Mouse (Mus musculus) Muller cell, postnatal 12 days (primary cell): Measurements from ENCODE around the gene Agap1.

ENCODE experiments used
- DNase-seq: peaks from one replicate; pipeline ENCODE4 v3.0.0-alpha.2; 2015; ENCODE audit errors: inconsistent ontology term

The Agap1 gene

DNA sequence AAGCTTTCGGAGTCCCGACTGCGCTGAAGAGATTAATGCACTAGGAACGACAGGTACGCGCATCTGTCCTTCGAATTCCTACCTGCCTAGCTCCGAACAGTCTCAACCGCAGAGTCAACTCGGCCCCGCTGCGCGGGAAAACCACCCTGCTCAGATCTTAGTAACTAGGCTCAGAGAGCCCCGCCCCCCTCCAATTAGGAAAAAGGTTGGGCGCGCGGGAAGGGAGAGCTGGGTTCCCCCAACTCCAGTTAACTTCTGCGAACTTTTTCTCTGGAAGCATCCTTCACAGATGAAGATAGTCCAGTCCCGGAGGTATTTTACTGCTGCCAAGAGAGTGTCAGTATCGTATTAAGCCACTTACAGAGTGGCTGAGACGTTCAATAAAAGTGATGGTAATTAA is 479.2 kb downstream of the Agap1 start:
- DNase-seq: no peak

DNA sequence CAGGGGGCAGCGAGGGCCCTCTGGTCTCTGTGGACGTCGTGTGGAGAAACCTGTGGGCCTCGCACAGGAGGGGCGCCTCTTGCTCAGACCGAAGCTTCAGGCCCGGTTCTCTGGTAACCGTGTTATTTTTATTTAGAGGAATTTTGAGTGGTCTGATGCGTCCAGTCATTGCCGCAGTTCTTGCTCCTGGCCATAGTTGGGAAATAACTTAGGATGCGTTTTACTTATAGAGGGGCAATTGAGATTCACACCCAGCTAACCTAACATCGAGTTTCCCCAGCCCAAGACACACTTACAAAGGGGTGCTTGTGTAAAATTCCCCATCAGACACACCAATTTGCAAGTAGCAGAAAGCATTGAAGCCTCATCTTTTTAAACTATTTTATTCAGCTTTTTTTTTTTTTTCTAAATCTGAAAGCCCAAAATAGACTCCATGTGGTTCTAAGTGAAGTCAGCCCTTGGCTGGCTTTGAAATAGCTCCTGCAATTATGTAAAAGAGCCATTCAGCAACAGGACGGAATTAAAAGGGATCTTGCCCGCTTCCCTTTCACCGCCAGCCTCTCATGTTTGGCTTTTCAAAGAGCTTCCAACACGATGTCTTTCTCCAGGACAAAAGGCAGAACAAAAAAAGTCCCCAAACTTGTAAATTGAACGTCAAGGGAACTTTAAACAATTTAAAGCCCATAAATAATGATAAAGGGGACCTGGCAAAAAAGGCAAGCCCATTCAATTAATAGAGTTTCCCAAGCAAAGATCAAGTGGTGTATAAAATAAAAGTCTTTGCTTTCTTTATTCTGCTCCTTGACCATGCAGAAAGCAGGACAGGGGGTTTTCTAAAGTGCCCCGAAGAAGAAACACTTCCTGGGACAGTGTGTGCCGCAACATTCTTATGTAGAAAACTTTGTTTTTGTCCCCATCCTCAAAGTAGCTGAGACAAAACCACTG is 480.0 kb downstream of the Agap1 start:
- no peak for DNase-seq

DNA sequence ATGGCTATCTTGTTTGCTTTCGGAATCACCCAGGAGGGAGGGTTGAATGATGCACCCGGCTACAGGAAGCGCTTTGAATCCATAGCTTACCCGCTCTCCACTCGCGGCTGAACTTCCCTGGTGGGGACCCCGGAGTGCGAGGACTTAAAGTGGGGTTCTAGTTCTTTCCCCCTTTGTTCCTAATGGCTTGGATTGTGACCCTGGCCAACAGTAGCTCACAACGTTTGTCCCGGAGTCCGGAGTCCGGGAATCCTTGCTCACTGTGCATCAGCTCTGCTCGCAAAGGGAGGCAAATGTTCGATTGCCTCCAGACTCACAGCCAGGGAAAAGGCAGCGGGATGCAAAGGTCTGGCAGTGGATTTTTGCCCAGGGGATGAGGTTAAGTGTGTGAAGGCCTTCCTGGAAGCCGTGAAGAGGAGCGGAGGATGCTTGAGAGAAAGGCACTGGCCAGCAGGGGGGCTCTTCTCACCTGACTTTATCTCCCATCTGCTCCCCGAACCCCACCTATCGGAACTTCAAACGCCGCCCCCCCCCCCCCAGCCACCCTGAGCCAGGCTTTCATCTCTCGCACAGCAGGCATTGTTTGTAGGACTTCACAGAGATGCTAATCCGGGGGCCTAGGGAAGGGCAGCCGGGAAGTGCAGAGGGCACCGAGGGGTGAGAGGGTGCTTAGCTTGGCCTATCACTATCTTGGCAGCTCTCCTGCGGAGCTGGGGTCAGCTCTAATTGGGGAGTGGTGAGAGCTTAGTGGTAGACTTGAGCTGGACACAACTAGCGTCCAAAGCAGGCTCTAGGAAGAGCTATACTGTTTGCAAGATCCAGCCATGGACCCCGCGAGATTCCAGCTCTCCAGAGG is 481.1 kb downstream of the Agap1 start:
- DNase-seq: no peak

DNA sequence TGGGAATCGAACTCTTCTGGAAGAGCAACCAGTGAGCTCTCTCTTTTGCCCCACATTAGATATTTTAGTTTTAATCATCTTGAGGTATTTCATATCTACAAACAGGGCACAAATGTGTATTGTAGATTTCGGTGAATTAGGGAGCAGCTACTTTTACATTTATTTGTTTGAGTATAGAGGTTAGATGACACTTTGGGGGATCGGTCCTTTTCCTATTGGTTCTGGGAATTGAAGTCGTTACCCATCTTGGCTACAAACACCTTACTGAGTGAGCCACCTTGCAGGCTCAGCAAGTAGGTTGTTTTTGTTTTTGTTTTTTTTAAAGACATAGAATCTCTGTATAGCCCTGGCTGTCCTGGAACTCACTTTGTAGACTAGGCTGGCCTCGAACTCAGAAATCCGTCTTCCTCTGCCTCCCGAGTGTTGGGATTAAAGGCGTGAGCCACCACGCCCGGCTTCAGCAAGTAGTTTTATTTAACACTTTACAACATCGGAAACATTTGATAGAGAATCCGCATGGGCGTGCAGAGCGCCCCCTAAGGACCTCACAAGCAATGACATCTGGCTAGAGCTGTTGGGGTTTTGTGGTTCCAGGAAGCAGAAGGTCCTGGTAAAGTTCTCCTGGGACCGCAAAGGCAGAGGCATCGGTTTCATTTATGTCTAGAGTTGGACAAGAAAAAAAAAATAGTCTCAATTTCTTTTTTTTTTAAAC is 484.4 kb downstream of the Agap1 start:
- DNase-seq: no peak

DNA sequence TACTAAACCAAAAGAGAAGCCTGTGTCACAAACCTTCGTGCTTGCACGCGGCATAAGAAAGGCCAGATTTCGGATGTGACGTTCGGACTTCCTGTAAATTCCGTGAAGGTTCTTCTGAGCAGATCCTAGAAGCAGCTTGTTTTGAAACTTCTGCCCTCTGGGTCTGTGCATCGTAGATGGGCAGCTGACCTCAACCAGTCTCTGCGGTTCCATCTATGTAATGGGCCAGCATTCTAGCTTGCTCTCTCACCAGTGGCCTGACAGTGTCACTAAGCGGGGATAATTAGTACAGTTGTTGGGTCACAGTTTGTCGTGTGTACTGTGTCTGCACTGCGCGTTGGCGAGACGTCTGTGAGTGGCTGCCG is 485.0 kb downstream of the Agap1 start:
- DNase-seq: no peak

DNA sequence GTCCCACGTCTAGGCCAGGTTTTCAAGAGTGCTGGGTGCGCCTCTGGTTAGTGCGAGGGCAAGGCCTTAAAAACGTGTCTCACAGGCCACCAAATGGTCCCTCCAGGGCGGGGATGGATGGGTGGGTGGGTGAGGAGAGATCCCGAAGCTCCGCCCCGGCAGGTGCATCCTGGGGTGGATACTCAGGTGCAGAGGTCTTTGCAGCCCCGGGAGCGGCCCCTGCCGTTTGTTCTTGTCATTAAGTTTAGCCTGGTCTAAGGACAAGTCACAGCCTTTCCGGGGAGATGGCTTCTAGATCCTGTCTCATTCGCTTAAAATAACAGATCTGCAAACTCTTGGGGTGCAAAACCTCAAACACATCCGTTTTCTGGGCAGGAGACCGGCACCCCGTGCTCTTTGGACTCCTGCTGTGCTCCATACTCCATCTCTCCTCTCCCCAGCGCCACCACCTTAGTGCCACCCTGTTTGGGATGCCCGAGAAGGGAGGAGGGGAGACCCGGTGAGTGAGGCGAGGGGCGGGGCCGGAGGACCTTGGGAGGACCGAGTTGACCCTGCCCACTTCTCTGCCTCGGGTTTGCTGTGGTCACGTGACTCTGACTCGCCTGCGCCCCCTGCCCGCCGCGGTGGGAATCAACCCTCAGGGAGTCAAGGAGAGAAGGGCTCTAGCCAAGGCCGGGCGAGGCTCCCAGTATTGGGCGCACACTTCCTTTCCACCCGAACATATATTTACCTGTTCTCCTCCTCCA is 485.5 kb downstream of the Agap1 start:
- DNase-seq: peak; percentile 66

DNA sequence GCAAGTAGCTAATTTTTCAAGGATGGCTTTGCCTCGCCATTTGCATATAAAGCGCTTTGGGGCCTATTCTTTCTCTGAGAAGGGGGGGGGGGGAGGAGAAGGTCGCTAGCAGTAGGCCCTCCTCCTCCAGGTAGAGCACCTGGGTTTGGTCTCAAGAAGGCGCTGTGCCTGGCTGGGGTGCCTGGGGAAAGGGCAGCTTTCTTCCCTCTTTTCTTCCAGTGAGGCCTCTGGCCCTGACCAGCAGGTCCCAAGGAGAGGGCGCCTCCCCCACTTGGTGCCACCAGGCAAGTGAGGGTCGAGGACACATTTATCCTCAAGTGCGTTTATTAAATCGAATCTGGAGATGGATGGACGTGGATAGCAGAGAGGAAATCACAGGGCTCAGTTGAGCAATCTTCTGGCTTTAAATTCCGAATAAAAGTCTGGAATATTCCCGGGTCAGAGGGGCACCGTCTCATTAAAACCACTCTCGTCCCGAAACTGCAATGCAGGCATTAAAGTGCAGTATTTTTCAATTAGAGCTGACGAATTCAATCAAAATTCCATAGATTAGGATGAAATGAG is 486.4 kb downstream of the Agap1 start:
- DNase-seq: no peak

DNA sequence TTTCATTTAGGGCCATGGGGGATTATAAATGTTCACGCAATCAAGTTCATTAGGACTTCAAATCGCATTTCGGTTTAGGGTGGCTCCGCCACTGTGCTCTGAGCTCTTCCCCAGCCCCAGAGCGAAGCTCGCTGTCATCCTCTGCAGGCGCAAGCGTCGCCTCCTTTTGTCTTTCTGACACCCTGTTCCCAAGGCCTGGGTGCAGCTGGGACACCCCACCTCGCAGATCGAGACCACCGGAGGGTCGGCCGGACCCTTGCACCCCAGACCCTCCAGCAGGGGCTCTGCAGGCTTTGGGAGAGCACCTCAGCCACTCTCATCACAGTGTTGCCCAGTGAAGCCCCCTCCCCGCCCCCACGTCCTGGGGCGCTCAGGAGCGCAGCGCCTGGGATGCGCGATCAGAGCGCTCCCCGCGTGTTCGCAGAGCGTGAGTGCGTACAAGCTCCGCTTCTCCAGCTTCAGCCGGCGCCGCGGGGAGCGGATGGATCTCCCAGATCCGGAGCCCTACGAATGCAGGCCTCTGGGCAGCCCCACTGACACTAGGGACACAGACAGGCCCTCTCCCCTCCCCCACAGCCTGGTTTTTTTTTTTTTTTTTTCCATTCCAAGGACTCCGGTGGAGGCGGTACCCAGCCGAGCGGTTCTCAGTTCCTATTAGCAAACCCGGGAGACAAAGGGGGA is 487.2 kb downstream of the Agap1 start:
- DNase-seq: peak; percentile 64

DNA sequence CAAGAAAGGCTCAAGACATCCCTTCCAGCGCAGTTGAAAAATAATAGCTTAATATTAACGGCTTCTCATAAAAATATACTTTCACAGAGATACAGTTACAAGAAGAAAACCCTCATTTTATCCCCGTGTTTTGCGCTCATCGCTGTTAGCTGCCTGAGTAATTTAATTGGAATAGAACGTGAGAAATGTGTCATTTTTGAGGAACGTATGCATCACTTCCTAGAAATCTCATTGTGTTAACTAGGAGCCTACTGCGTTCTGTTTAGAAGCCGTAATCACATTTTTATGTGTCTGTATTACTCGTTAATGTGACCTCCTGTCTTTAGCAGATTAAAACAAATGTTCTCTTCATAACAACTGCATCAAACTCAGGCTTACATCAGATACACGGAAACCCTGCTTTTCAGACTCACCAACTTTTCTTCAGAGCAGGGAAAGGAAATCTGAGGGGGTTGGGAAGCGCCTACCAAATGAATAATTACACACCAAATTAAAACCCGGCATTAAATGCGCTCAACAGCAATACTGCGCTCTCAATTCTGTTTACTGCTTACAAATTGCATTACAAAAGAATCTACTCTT is 487.9 kb downstream of the Agap1 start:
- peak; percentile 62 for DNase-seq

DNA sequence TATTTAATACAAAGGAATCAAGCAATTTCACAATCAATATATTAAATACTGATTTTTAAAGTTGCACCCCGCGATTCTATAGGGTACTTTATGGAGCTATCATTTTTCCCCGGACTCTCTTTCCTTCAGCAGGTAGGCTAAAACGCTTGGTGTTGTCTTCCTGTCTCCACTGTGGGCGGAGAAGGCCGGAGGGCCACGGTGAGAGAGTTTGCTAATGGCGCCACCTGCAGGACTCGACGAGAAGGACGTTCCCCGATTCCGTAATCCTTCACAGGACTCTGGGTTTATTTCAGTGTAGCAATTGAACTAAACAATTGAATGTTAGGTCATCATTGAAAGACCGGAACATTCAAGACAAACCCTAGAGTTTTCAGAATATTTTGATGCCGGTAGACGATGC is 488.6 kb downstream of the Agap1 start:
- peak; percentile 63 for DNase-seq
